Mouse (Mus musculus): ENCODE measurements around the gene Ndufb5.

DNA sequence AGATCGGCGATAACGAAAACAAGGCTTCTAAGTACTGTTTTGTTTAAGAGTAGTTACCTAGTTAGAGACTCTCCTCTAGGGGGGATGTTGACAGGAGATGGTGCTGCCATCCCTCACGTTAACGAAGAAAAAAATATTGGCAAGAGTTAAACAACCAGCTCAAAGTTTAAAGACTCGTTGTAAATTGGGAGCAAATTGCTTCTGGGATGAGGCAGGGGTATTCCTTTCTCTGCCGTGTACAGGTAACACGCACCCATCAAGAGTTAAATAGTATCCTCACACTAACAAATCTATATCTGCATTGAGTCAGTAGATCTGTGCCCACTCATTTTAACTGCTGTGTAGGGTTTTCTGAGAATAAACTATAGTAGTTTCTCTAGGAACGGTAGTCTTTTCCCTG is 27.4 kb upstream of the Ndufb5 start:
- no peak for TF ChIP-seq EP300 (IDR thresholded peaks at IDR 0.05; ENCODE audit: insufficient read depth, low read depth, low read length)
- no peak for TF ChIP-seq POLR2A (IDR thresholded peaks at IDR 0.05; ENCODE audit: insufficient read depth, low read depth, low read length)
- no peak for TF ChIP-seq CTCF (IDR thresholded peaks at IDR 0.05)
